In the genomic region with DNA sequence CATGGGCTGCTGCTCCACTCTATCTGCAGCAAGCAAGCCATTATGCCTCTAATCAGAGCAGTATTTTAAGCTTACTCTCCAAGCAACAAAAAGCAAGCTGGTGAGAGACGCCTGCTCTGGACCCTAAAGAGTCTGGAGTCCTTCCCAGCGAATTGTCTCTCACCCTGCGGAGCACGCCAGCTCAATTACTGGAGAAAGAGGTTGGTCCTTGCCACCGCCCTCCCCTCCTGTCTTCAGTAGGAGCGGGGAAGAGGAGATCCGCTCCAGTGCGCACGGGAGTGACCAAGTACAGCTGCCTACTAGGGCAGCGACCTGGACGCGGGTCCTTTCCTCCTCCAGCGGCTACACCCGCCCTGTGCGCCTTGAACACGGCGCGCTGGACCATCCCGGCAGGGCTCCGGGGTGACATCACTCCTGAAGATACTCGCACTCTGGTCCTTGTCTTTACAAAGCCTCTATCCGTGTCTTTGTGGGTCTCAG, we compare ENCODE assay signal across 9 mouse cellular contexts. TPM values are rescaled to one million over a fixed set of nuclear protein-coding genes. Genes with fewer than 3 reads are reported as not detected.
A peak's percentile ranks its signal among the peaks of the same experiment; 100 is the strongest.
DNase-seq lines count a peak whose midpoint lies in the region; ATAC-seq lines count a peak whose summit lies in the region.
"Had no signal": no experiment of that assay in that cellular context is flagged by ENCODE, and none has a peak within 500 bp of the region (broad histone marks: within the 10 kb centered on the region; RNA-seq: fewer than 3 reads in every experiment).

A gene (plus strand): TSS at position 127 of the 480 bp plus-strand sequence.

- H3K27ac ChIP-seq in heart, embryonic 16.5 days (ENCODE audit: low read length) = no peak within 1 kb of the TSS
- no peak within 1 kb of the TSS for H3K27ac ChIP-seq in embryonic facial prominence, embryonic 15.5 days (replicated peaks)
- no peak within 1 kb of the TSS for H3K27ac ChIP-seq in intestine, embryonic 15.5 days
- H3K27ac ChIP-seq in stomach, embryonic 15.5 days = no peak within 1 kb of the TSS

- no peaks in the 10 kb centered on the region for H3K4me1 ChIP-seq in heart, embryonic 16.5 days (ENCODE audit: control insufficient read depth, insufficient read depth, low read length)
- H3K4me1 ChIP-seq in embryonic facial prominence, embryonic 15.5 days = 0 out of 2 replicates have a peak, but pooled peaks cover 6% of the 10 kb centered on the region
- H3K4me1 ChIP-seq in intestine, embryonic 15.5 days (replicated peaks) = no peaks in the 10 kb centered on the region; the same call in 1 of the 2 replicates
- H3K4me1 ChIP-seq in stomach, embryonic 15.5 days = peaks cover 4% of the 10 kb centered on the region; the same call in 1 of the 2 replicates

- intact Hi-C loops in heart, postnatal 14 days (cut with DNase I) = no loop called here

- H3K36me3 ChIP-seq in heart, embryonic 16.5 days (ENCODE audit: control insufficient read depth, insufficient read depth) = no peaks in the 10 kb centered on the region
- no peaks in the 10 kb centered on the region for H3K36me3 ChIP-seq in embryonic facial prominence, embryonic 15.5 days
- H3K36me3 ChIP-seq in intestine, embryonic 15.5 days = no peaks in the 10 kb centered on the region
- H3K36me3 ChIP-seq in stomach, embryonic 15.5 days = no peaks in the 10 kb centered on the region

- ATAC-seq in heart, embryonic 16.5 days (replicated peaks; ENCODE audit: extremely low read depth, insufficient read depth, low FRiP score) = no peak
- no peak for ATAC-seq in embryonic facial prominence, embryonic 15.5 days (ENCODE audit: insufficient number of reproducible peaks, low FRiP score, low TSS enrichment, low read depth)
- peak; percentile 78 for ATAC-seq in intestine, embryonic 15.5 days
- peak; percentile 37; the same call in 1 of the 2 replicates for ATAC-seq in megakaryocyte-erythroid progenitor cell, adult 5-6 weeks (replicated peaks; ENCODE audit: low FRiP score, low TSS enrichment, poor library complexity, severe bottlenecking)
- ATAC-seq in stomach, embryonic 15.5 days (ENCODE audit: insufficient read depth, low FRiP score, low read depth) = peak; percentile 27; the same call in 1 of the 2 replicates

- peaks cover 6% of the 10 kb centered on the region; the same call in 1 of the 2 replicates for H3K27me3 ChIP-seq in heart, embryonic 16.5 days (ENCODE audit: control insufficient read depth, insufficient read depth, low read length)
- H3K27me3 ChIP-seq in embryonic facial prominence, embryonic 15.5 days = peaks cover 14% of the 10 kb centered on the region; the same call in 1 of the 2 replicates
- peaks cover 12% of the 10 kb centered on the region for H3K27me3 ChIP-seq in intestine, embryonic 15.5 days (replicated peaks)
- no peaks in the 10 kb centered on the region for H3K27me3 ChIP-seq in stomach, embryonic 15.5 days (replicated peaks)

- no peak for DNase-seq in heart, postnatal 14 days
- peak; percentile 2 for DNase-seq in adrenal gland, postnatal 25 days
- no peak for DNase-seq in c-Kit-positive CD71-positive TER-119-positive erythroid progenitor cells, embryonic 14.5 days (ENCODE audit: low spot score)

- peak within 1 kb of the TSS; percentile 80 for H3K4me2 ChIP-seq in heart, embryonic 16.5 days (ENCODE audit: low read depth, low read length)
- peak within 1 kb of the TSS; percentile 84 for H3K4me2 ChIP-seq in embryonic facial prominence, embryonic 15.5 days (replicated peaks)
- peak within 1 kb of the TSS; percentile 78 for H3K4me2 ChIP-seq in intestine, embryonic 15.5 days (replicated peaks)
- H3K4me2 ChIP-seq in stomach, embryonic 15.5 days = peak within 1 kb of the TSS; percentile 78

- peak within 1 kb of the TSS; percentile 64 for H3K9ac ChIP-seq in heart, embryonic 16.5 days (ENCODE audit: low read length)
- H3K9ac ChIP-seq in embryonic facial prominence, embryonic 15.5 days = no peak within 1 kb of the TSS
- H3K9ac ChIP-seq in intestine, embryonic 15.5 days = peak within 1 kb of the TSS; percentile 23; the same call in 1 of the 2 replicates
- H3K9ac ChIP-seq in stomach, embryonic 15.5 days = no peak within 1 kb of the TSS

- H3K9me3 ChIP-seq in heart, embryonic 16.5 days (replicated peaks; ENCODE audit: control insufficient read depth, low read length) = no peaks in the 10 kb centered on the region
- H3K9me3 ChIP-seq in embryonic facial prominence, embryonic 15.5 days (replicated peaks) = no peaks in the 10 kb centered on the region
- no peaks in the 10 kb centered on the region for H3K9me3 ChIP-seq in intestine, embryonic 15.5 days
- no peaks in the 10 kb centered on the region for H3K9me3 ChIP-seq in stomach, embryonic 15.5 days

- peak within 1 kb of the TSS; percentile 52 for H3K4me3 ChIP-seq in heart, embryonic 16.5 days (ENCODE audit: low read length)
- H3K4me3 ChIP-seq in embryonic facial prominence, embryonic 15.5 days (replicated peaks) = peak within 1 kb of the TSS; percentile 49
- peak within 1 kb of the TSS; percentile 35 for H3K4me3 ChIP-seq in intestine, embryonic 15.5 days (replicated peaks)
- peak within 1 kb of the TSS; percentile 40 for H3K4me3 ChIP-seq in stomach, embryonic 15.5 days (replicated peaks)

- 3% methylated on average over 22 of the region's 22 CpGs for WGBS in heart, embryonic 16.5 days
- WGBS in embryonic facial prominence, embryonic 15.5 days = 1% methylated on average over 22 of the region's 22 CpGs
- 3% methylated on average over 22 of the region's 22 CpGs for WGBS in intestine, embryonic 15.5 days
- WGBS in stomach, embryonic 15.5 days = under 1% methylated on average over 22 of the region's 22 CpGs

RNA-seq across cellular contexts. Expression of the gene that starts here (rescaled TPM):
- polyA plus RNA-seq in heart, embryonic 16.5 days (2015; fragmentation: Nextera tagmentation; extraction: Ambion mirVana) = 0.49 and 0.50 TPM in 2 replicates
- total RNA-seq in heart, postnatal 14 days (2021) = under 1 TPM; 0.14 to 0.17 TPM
- total RNA-seq in adrenal gland, postnatal 25 days (2021) = 0.61 and 0.67 TPM in 2 replicates
- 3.4 and 3.7 TPM in 2 replicates for polyA plus RNA-seq in embryonic facial prominence, embryonic 15.5 days (2015; fragmentation: Nextera tagmentation; extraction: Ambion mirVana)
- 0.54 and 0.90 TPM in 2 replicates for polyA plus RNA-seq in intestine, embryonic 15.5 days (2015; fragmentation: Nextera tagmentation; extraction: Ambion mirVana)
- total RNA-seq in megakaryocyte-erythroid progenitor cell, adult 5-6 weeks (2014; fragmentation: Nextera tagmentation) = not detected in 2 replicates
- not detected in 2 replicates for total RNA-seq in megakaryocyte-erythroid progenitor cell, adult 5-6 weeks (2017)
- polyA plus RNA-seq in stomach, embryonic 15.5 days (2015; fragmentation: Nextera tagmentation; extraction: Ambion mirVana) = 0.95 and 1.5 TPM in 2 replicates
- total RNA-seq: MEL had no signal

Comparison
In these comparisons a context has a peak if more than half of its experiments do, and no peak if none do; other contexts are left out.
1. Peak in DNase-seq in adrenal gland, postnatal 25 days; RNA of the gene not detected or under 1 TPM.
2. Peak in ATAC-seq, H3K4me3 ChIP-seq, H3K9ac ChIP-seq and H3K4me2 ChIP-seq in intestine, embryonic 15.5 days; RNA of the gene not detected or under 1 TPM.
3. Peak in ATAC-seq in megakaryocyte-erythroid progenitor cell, adult 5-6 weeks; RNA of the gene not detected or under 1 TPM.